Mouse (Mus musculus) hematopoietic stem cell, adult 5-6 weeks (primary cell): ENCODE measurements at regions not wholly inside any gene's neighbourhood (a gene's known extent, or its start where the extent isn't known, plus 50 kb on each side); places are given as distances from the start of the nearest gene placed in this dataset.

Source experiments
- ATAC-seq, 2 experiments: fragments of 125-278 bp in 1 of 2; replicated peaks in 1 of 2; 2 replicates each; pipeline ENCODE4 v1.8.0; 2016 to 2017; ENCODE audit warnings: inconsistent platforms in 2 of 2, mild to moderate bottlenecking in 2 of 2, moderate number of reproducible peaks in 2 of 2, low read depth in 1 of 2, moderate TSS enrichment in 1 of 2; ENCODE audit not compliant: low FRiP score in 2 of 2, poor library complexity in 2 of 2, severe bottlenecking in 2 of 2, insufficient read depth in 1 of 2, low TSS enrichment in 1 of 2

DNA sequence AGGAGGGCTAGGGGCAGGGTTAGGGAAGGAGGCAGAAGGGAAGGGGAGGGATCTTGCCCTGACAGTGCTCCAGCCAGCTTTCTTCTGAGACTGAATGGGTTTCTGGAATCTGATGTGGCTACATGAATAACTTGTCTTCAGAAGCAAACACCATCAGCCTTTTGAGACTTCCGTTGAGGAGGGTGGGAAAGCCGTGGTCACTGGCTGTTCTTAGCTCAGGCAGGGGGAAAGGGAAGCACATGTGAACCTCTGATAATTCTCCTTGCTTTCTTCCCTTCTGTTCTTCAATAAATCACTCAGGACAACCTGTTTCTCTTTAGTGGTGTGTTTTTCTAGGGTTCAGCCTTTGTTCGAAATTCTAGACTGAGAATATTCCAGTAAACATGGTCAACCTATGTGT is 148.9 kb downstream of the Bcl11a start:
- peak; percentile 90 to 92 for ATAC-seq

DNA sequence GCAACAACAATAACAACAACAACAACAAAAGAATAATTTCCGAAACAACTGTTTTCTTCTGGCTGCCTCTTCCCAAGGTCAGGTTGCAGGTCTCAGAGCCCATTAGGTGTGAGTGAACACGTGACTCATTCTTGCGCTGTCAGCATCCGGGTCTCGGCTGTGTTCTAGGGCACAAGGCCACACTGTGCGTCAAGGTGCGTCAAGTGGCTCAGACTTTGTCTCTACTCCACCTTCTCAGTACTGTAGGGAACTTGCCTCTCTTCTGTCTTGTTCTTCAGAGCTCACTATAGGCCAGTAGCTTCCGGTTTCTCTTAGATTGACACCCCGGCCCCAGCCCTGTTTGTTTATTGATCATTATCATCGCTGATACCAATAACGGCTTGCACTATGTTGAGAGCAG is 155.5 kb downstream of the Bcl11a start:
- ATAC-seq: no peak

DNA sequence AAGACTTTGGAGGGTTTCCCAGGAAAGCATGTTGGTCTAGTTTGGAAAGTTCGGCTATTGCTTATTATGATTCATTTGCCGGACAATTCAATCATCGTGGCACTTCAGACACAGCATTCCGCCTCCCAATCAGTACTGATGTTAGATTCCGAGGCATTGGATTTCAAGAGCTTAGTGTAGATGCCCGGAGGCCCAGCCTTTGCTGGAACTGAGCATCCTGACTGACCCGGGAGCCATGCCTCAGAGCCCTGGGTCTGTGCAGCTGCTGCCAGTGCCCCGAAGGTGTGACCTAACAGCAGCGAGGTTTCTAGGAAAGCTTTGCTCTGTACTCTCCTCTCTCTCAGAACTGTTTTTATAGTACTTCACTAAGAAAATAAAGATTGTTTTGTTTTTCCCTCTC is 156.0 kb downstream of the Bcl11a start:
- ATAC-seq: no peak

DNA sequence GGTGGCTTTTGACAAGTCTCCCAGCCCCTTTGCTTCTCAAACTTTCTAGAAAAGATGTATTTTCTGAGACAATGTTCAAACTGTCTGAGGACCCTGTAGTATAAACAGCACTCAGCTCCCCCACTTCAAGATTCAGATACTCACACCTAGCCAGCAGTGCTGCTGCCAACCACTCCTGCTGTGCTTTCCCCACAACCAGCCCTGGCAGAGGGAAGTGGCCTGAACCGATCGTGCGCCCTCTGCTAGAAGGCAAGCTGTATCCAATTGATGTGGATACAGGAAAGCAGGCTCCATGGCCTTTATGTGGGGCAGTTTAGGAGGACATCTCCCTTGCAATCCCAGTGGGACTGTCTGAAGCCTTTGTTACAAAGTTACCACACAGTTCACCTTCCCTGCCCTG is 156.6 kb downstream of the Bcl11a start:
- ATAC-seq: peak; percentile 44 to 54; a peak in 2 of 4 replicates

DNA sequence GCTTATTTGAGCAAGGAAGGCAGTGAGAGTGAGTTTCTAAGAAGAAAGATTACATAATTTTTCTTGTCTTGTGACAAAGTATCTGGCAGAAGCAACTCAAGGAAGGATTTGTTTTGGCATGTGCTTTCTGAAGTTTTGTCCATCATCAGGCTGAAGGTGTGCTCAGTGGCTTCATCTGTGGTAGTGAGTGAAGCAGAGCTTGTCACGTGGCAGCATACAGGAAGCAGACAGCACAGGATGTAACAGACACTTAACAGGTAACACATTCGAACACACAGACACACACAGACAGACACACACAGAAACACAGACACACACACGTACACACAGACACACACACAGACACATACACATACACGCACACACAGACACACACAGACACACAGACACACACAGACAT is 157.5 kb downstream of the Bcl11a start:
- no peak for ATAC-seq

DNA sequence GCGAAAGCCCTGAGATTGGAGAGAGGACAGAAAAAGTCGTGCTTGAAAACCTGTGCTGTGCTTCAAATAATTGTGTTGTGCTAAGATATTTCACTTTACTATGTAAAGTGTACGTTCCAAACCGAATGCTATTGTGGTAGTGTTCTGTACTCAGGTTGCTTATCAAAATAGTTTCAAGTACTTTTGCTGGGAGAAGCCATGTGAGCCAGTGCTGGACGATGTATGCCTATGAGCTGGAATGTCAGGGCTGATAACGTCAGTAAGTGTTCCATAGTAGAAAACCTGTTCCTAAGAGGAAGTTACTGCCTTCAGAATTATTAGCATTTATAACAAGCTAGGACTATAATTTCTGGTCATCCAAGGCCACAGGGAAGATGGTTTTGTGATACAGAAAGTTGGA is 161.8 kb downstream of the Bcl11a start:
- no peak for ATAC-seq

DNA sequence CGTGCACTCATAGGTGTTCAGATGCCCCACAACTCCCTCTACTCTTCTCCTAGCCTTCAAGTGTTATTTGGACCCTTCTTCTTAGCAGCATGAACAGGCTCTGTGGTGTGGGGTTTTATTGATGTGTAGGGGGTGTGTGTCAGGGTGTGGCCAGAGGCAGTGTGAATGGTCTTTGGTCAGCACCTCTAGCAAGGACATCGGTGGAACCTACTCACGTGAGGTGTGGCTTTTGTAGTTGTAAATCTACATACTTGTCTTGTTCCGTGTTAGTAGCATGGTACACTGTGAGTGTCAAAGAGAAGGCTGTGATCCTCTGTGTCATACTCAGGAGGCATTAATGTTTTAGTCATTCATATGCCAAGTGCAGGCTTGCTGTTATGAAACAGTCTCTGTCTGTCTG is 164.2 kb downstream of the Bcl11a start:
- no peak for ATAC-seq

DNA sequence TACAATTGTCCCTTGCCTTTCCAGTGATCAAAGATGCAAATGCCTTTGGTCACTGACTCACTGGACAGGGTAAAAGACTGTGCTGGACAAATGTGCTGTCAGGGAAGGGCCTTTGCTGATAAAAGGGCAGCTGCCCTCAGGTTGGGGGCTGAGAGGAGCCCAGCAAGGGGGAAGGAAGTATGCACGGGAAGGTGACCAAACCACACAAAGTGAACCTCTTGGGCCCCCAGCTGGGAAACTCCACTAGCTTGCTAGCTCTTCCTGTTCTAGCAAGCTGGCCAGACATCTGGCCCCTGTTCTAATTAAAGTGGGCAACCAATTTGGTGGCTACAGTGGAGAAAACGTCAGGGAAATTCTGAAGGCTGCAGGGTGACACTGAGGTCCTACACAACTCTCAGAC is 165.0 kb downstream of the Bcl11a start:
- peak; percentile 89 to 93 for ATAC-seq

DNA sequence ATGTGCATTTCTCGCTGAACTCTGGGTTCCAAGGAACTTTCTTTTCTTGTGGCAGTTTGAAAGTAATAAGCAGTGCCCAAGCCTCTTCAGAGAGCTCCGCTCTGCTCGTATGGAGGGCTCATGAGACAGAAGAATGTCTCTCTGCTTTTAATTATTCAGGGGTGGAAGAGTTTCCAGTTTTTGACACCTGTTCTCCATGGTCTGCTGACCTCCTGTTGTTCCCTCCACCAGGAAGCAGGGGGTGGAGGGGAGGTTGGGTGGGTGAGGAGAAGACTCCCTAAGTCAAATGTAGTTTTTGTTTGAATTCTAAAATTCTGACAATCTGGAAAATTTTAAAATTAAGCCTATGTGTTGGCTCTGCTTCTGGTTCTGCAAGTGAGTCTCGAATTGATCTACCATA is 167.5 kb downstream of the Bcl11a start:
- no peak for ATAC-seq

DNA sequence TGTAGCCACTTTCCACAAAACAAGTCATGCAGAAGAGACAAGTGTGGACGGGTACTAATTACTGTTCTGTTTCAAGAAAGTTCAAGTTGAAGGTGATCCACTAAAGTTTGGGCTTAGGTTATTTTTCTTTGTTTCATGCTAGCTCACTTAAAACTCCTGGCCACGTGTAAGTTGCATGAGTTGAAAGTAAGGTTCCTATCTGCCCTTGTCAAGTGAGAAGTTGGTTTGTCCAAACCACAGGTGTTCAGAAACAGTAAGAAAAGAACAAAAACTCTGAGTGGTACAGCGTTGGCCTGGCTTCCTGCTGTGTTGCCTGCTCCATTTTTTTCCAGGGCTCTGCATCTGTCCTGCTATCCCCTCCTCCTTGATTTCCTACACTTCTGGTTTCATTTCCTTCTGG is 168.5 kb downstream of the Bcl11a start:
- ATAC-seq: no peak

DNA sequence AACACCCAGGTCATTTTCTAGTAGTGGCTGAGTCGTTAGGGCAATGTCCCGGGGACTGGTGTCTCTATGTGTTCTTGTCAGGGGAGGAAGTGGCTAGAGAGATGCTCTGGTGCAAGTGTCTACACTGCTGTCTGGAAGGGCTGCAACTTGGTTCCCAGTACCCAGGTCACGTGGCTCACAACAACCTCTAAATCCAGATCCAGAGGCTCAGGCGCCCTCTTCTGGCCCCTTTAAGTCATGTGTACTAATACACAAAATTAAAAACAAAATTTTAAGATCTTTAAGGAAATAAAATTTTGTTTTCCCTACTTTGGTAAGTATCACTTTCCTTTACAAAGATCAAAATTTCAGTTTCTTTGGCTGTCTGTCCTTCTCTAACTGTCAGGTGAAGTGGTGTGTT is 169.4 kb downstream of the Bcl11a start:
- no peak for ATAC-seq

DNA sequence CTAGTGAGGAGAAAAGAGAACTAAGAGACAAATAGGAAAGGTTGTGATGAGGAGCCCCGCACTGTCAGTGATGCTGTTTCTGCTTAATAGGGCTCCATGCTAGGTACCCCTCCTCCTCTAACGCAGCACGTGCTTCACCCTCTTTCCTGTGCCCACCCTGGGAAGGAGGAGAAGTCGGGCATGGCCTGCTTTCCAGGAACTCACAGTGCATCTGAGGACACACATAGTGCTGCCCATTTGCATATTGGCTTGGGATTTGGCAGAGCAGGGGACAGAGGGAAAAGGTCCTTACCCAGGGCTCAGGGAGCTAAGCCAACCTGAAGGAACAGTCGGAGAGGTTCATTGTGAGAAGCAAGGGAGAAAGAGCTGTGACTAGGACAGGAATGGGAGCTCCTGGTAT is 173.7 kb downstream of the Bcl11a start:
- no peak for ATAC-seq

DNA sequence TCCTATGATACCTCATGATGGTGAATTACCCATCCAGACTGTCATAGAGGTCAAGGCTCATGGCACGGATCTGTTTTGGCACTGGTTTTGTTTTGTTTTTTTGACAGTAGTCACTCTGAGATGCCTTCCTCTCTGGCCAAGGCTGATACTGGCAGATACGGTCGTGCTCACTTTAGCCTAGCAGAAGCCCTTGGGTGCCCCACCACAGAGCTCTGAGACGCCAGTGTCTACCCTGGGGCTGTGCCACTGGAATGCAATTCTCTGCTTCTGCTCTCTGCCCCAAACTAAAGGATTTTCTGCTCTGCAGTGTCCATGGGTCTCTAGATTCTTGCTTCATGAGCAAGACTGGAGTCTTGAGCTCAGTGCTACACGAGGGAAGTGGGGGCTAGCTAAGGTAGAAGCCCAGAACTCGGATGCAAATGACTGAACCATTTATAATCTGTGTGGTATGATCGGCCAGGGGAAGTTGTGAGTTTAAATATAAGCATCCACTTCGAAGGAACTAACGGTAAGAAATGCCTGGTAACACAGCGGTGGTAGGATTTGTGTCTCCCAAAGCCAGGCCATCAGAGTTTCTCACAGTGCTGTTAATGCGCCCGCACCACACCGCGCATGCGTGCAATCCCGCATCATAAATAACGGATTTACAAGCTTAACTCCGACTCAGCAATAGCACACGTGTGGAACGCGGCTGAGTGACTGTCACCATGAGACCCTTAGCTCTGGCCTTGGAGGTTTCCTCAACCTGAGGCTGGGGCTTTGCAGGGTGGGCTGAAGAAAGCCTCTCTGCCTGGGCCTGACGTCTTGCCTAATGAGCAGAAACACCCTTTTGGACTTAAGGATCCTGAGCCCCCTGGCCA is 177.6 kb downstream of the Bcl11a start:
- ATAC-seq: 0 out of 4 replicates have a peak, but pooled peaks of 1 of the 2 experiments have one; percentile 15

DNA sequence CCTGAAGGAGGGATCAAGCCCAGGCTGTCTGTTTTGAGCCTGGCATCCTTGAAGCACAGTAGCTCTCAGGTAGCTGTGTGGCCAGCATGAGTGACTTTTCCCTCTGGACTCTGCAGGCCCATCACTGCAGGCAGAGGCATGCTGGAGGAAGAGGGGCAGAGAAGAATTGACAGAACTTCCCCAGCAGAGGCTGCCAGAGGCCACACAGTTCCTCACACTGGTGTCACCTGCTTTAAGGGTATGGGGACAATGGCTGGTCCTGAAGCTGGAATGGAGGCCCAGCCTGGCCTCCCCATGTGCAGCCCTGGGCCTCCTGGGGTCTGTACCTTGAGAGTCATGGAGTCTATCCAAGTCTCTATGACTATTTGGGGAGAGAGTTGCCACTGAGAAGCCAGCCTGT is 179.9 kb downstream of the Bcl11a start:
- ATAC-seq: peak; percentile 33 to 46; a peak in 3 of 4 replicates

DNA sequence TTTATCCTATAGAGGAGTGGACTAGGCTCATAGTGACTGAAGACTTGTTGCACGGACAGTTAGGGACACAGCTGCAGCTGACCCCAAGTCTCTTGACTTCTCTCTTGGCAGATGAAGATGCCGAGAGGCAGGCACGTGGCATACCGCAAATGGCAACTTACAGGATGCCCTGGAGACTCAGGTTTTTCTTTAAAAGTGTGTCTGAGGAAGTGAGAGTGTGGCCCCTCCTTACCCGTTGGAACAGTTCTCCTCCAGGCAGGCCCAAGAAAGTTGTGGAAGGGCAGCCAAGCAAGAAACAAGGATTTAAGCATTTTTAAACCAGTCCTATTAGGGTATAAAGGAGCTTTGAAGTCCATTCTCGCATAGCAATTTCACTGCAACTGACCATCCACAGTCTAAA is 180.5 kb downstream of the Bcl11a start:
- ATAC-seq: no peak

DNA sequence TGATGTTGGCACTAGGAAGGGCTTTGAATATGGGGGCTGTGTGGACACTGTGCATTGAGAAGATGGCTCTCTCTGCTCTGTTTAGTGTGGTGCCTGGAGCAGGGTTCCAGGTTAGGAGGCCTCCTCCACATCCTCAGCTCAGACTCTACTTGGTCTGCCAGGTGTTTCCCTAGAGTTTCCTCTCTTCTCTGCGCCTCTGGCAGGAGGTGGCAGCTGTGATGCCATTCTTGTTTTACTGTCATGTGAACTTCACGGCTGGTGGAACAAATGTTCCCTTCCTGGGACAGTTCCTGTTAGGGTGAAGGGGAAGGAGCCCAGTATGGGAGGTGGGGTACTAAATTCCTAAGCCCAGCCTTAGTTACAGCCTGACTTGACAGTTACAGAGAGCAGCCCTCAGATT is 181.8 kb downstream of the Bcl11a start:
- ATAC-seq: peak; percentile 43 to 54

DNA sequence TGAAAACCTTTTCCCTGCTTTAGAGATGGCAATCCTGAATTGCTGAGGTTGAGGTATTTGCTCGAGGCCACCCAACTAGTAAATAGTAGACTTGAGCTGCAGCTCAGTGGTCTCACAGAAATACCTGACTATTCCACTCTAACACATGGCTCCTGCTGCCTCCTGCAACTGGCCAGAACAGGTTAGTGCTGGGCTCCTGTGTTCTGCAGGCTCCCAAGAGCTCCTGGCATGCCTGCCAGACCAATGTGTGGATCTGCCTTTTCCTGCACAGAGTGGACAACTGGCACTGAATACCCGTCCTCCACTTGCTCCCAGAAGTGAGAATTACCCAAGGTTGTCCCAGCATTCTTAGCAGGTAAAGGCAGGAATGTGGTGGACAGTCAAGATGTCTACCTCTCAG is 191.2 kb downstream of the Bcl11a start:
- ATAC-seq: no peak

DNA sequence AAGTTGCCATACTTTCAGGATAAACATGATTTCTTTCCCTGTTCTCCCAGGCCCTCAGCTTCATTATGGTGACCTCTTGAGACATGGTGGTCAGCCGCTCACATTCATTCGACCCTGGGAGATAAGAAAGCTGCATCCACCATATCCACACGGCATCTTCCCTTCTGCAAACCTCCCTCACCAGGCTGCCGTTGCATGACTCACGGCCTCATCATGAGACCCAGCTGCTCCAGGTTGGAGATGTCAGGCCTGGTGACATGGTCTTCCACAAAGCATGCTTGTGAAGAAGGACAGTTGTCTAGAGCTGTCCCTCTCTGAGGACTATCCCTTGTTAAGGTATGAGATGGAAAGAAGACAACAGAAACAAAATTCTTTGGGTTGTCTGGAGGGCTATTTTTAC is 203.8 kb downstream of the Bcl11a start:
- ATAC-seq: no peak

DNA sequence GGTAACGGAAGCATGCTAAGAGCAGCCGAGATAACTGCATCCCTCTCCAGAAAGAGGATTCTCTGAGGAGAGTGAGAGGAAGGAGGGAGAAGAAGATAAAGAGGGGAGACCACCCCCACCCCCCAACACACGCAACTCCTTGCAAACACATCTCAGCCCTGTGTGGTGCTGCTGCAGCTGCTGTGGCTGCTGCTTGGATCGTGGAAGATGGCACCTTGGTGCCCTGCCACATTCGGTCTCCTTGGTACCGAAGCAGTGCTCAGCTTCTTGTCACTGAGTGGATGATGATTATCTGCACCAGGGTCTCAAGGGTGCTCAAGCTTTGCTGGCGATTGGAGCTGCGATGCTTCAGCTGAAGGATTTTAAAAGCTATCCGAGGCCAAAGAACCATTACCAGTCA is 204.7 kb downstream of the Bcl11a start:
- ATAC-seq: no peak
